Mouse (Mus musculus) limb, embryonic 15.5 days (tissue): ENCODE results near the gene Itgb5. TPM values are rescaled to one million over a fixed set of nuclear protein-coding genes. Genes with fewer than 3 reads are reported as not detected.
A peak's percentile ranks its signal among the peaks of the same experiment; 100 is the strongest.

Source experiments
- ATAC-seq: fragments of 200-750 bp; cut with Nextera tagmentation; 2 replicates; pipeline ENCODE4 v1.8.0; 2017; ENCODE audit warnings: low read depth, moderate TSS enrichment; ENCODE audit not compliant: insufficient number of reproducible peaks, low FRiP score, low TSS enrichment
- H3K27ac ChIP-seq: fragments of 300-500 bp; sonication (generic); 2 replicates; pipeline ENCODE4 v1.5.1; 2015; ENCODE audit warnings: moderate library complexity, mild to moderate bottlenecking, inconsistent platforms
- H3K27me3 ChIP-seq: fragments of 300-500 bp; sonication (generic); 2 replicates; pipeline ENCODE4 v1.6.1; 2015; ENCODE audit warnings: inconsistent platforms
- H3K36me3 ChIP-seq: fragments of 300-500 bp; sonication (generic); 2 replicates; pipeline ENCODE4 v1.6.1; 2015; ENCODE audit warnings: inconsistent platforms
- H3K4me1 ChIP-seq: fragments of 300-500 bp; sonication (generic); 2 replicates; pipeline ENCODE4 v1.6.1; 2015; ENCODE audit warnings: inconsistent platforms
- H3K4me2 ChIP-seq: fragments of 300-500 bp; sonication (generic); 2 replicates; pipeline ENCODE4 v1.6.1; 2015; ENCODE audit warnings: mild to moderate bottlenecking, inconsistent platforms
- H3K4me3 ChIP-seq: fragments of 300-500 bp; sonication (generic); 2 replicates; pipeline ENCODE4 v1.5.1; 2015; ENCODE audit warnings: mild to moderate bottlenecking, inconsistent platforms
- H3K9ac ChIP-seq: fragments of 300-500 bp; sonication (generic); 2 replicates; pipeline ENCODE4 v1.6.1; 2015; ENCODE audit warnings: inconsistent platforms
- H3K9me3 ChIP-seq: fragments of 300-500 bp; sonication (generic); 2 replicates; pipeline ENCODE4 v1.6.1; 2016; ENCODE audit warnings: inconsistent platforms
- WGBS: fragments of 180-500 bp; shearing (Covaris S2); methylation state at CpG from one replicate; pipeline ENCODE4 v1.1.7; 2015; 5-methylcytosine and 5-hydroxymethylcytosine counted together
- polyA plus RNA-seq: library from polyadenylated mRNA; unstranded; fragments of >200 nt; fragmentation: Nextera tagmentation; extraction: Ambion mirVana; gene quantifications from 2 replicates; pipeline ENCODE4 v1.2.1, GENCODE M21; 2015

Itgb5 gene
- polyA plus RNA-seq, 1 experiment from 2014 or later = 77.5 TPM

DNA sequence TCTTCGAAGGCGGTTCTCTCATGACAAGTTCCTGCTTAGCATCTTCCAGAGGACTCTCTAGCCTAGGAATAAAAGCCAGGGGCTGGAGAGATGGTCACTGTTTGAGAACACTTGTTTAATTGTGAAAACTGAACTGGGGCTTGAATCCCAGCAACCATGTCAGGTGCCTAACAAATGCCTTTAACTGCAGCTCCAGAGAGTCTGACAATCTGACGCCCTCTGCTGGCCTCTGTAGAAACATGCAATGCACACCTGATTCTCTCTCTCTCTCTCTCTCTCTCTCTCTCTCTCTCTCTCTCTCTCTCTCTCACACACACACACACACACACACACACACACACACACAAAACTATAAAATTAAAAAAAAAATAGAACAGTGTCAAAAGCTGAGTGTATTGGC lies 19.5 kb upstream of the Itgb5 start:
- H3K4me2 ChIP-seq = no peak overlapping the region
- H3K4me3 ChIP-seq = no peak overlapping the region
- H3K9ac ChIP-seq = no peak overlapping the region
- H3K27ac ChIP-seq = no peak overlapping the region
- 73% methylated on average over 3 of the region's 3 CpGs for WGBS
- no peaks in the 10 kb centered on the region for H3K9me3 ChIP-seq
- no peaks in the 10 kb centered on the region for H3K36me3 ChIP-seq
- no peaks in the 10 kb centered on the region for H3K27me3 ChIP-seq
- ATAC-seq = no peak
- no peaks in the 10 kb centered on the region for H3K4me1 ChIP-seq

DNA sequence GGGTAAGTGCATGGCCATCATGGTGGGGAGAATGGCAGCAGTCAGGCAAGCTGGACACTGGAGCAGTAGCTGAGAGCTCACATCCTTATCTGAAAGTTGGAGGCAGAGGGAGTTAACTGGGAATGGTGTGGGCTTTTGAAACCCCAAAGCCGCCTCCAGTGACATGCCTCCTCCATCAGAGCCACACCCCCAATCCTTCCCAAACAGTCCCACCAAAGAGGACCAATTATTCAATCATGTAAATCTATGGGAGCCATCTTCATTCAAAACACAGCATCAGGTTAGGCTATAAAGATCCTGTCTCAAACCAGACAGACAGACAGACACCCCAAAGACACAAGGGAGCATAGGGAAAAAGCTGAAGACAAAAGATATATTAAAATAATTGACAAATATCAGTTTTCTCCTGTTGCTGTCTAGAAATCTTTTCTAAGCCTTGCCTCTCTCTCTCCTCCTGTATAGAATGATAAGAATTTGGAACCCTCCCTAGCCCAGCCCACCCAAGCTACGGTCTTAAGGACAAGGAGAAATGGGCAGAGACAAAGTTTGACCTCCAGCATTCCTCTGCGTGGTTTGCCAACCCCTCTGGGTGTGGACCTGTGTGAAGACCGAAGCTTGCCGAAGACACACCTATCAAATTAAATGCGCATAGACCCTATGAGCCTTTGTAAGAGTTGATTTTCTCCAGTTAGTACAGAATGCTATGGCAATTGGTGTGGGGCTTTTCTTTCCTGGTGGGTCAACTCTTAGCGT lies 10.9 kb upstream of the Itgb5 start:
- peaks cover 3% of the 10 kb centered on the region; the same call in 1 of the 2 replicates for H3K4me1 ChIP-seq
- ATAC-seq = no peak
- H3K27me3 ChIP-seq = no peaks in the 10 kb centered on the region
- H3K9me3 ChIP-seq = no peaks in the 10 kb centered on the region
- no peak overlapping the region for H3K4me3 ChIP-seq
- 86% methylated on average over 7 of the region's 7 CpGs for whole genome bisulfite sequencing
- H3K27ac ChIP-seq = no peak overlapping the region
- H3K36me3 ChIP-seq = no peaks in the 10 kb centered on the region
- no peak overlapping the region for H3K4me2 ChIP-seq
- no peak overlapping the region for H3K9ac ChIP-seq

- WGBS = 19% methylated on average over 17 of the region's 17 CpGs
- no peak for ATAC-seq
- Histone ChIP-seq H3K4me3 (no peak overlapping the region), H3K36me3 (no peaks in the 10 kb centered on the region), H3K4me2 (no peak overlapping the region), H3K9me3 (no peaks in the 10 kb centered on the region), H3K27me3 (no peaks in the 10 kb centered on the region), H3K27ac (no peak overlapping the region), H3K4me1 (peaks cover 3% of the 10 kb centered on the region; the same call in 1 of the 2 replicates), H3K9ac (no peak overlapping the region)
Measured at GRCm38 (mm10) chr16:33820269-33821178, 8.9 kb upstream of the Itgb5 start.

- H3K4me3 ChIP-seq = no peak overlapping the region
- no peak overlapping the region for H3K4me2 ChIP-seq
- no peaks in the 10 kb centered on the region for H3K27me3 ChIP-seq
- 86% methylated on average over 6 of the region's 6 CpGs for WGBS
- H3K36me3 ChIP-seq = no peaks in the 10 kb centered on the region
- peaks cover 10% of the 10 kb centered on the region; the same call in 1 of the 2 replicates for H3K4me1 ChIP-seq
- no peak overlapping the region for H3K27ac ChIP-seq
- no peak overlapping the region for H3K9ac ChIP-seq
- no peaks in the 10 kb centered on the region for H3K9me3 ChIP-seq
- ATAC-seq = no peak
Measured at GRCm38 (mm10) chr16:33824603-33825002, 4.9 kb upstream of the Itgb5 start.

- Histone ChIP-seq H3K36me3 (no peaks in the 10 kb centered on the region), H3K4me2 (no peak overlapping the region), H3K9me3 (no peaks in the 10 kb centered on the region), H3K27me3 (no peaks in the 10 kb centered on the region), H3K9ac (no peak overlapping the region), H3K27ac (no peak overlapping the region), H3K4me1 (peaks cover 30% of the 10 kb centered on the region), H3K4me3 (no peak overlapping the region)
- ATAC-seq = no peak
- 87% methylated on average over 7 of the region's 7 CpGs for WGBS
Measured at GRCm38 (mm10) chr16:33828496-33828895, 969 bp upstream of the Itgb5 start.

DNA sequence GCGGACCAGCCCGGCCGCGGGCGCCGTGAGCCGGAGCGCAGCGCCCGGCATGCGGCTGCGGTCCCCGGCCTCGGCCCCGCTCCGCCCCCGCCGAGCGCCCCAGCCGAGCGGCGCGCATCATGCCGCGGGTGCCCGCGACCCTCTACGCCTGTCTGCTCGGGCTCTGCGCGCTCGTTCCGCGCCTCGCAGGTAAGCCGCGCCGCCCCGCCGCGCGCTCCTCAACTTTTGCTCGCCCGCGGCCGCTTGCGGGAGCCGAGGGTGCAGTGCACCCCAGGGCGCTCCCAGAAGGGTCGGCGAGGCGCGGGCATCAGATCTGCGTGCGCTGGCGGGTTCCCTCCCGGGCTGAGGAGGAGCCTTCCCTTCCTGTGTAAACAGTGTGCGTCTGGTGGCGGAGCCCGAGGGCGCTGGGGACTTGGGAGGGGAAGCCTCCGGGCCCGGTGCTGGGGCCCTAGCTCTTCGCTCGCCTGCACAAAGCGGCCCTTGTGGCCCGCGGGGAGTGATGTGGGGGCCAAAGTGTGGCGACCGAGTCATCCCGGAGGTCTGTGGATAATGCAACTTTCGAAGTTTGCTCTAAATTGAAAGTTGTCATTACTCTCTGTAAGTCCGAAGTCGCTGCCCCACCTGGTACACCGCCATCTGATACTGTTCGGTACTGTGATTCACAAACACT lies 512 bp downstream of the Itgb5 start:
- H3K9me3 ChIP-seq = no peaks in the 10 kb centered on the region
- peak overlapping the region; percentile 79 for H3K4me2 ChIP-seq
- no peaks in the 10 kb centered on the region for H3K27me3 ChIP-seq
- peaks cover 44% of the 10 kb centered on the region for H3K4me1 ChIP-seq
- H3K4me3 ChIP-seq = peak overlapping the region; percentile 91
- peak overlapping the region; percentile 93 for H3K9ac ChIP-seq
- WGBS = under 1% methylated on average over 73 of the region's 76 CpGs
- no peaks in the 10 kb centered on the region for H3K36me3 ChIP-seq
- peak; percentile 76 for ATAC-seq
- peak overlapping the region; percentile 90 for H3K27ac ChIP-seq

DNA sequence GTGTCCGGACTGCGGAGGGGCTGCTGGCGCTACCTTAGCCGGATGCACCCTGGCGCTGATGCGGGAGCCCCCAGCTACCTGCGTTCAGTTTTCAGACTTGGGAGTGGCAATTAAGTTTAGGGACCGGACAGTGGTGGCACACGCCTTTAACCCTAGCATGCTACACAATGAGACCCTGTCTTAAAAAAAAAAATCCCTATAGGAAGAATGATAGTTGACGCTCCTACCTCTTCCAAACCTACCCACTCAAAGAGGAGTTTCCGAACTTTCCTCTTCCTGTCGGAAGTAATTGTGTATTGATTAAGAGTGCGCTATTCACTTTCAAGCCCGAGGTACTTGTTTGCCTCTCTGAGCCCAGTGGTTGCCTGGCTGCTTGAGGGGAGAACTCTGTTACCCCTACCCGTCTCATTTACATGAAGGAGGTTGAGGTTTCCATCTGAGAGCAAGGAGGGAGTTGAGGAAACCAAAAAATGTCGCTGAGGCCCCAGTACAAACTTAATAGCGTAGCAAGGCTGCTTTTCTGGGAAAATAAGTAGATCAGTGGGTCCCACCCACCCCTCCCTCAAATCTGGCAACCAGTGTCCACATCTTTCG lies 1.1 kb downstream of the Itgb5 start:
- Histone ChIP-seq H3K36me3 (no peaks in the 10 kb centered on the region), H3K27ac (peak overlapping the region; percentile 90), H3K4me1 (peaks cover 44% of the 10 kb centered on the region), H3K9ac (peak overlapping the region; percentile 93), H3K4me3 (peak overlapping the region; percentile 91), H3K27me3 (no peaks in the 10 kb centered on the region), H3K4me2 (peak overlapping the region; percentile 79), H3K9me3 (no peaks in the 10 kb centered on the region)
- WGBS = 3% methylated on average over 18 of the region's 18 CpGs
- no peak for ATAC-seq

GRCm38 (mm10) chr16:33832057-33832456 lies 2.6 kb downstream of the Itgb5 start:
- Histone ChIP-seq H3K27ac (peak overlapping the region; percentile 82), H3K4me1 (peaks cover 49% of the 10 kb centered on the region), H3K4me3 (peak overlapping the region; percentile 32), H3K9me3 (no peaks in the 10 kb centered on the region), H3K27me3 (no peaks in the 10 kb centered on the region), H3K4me2 (peak overlapping the region; percentile 57), H3K36me3 (no peaks in the 10 kb centered on the region), H3K9ac (no peak overlapping the region)
- 45% methylated on average over 6 of the region's 6 CpGs for WGBS
- no peak for ATAC-seq

GRCm38 (mm10) chr16:33832728-33833428 lies 3.4 kb downstream of the Itgb5 start:
- Histone ChIP-seq H3K4me2 (peak overlapping the region; percentile 57), H3K27me3 (no peaks in the 10 kb centered on the region), H3K27ac (peak overlapping the region; percentile 82), H3K9me3 (no peaks in the 10 kb centered on the region), H3K4me3 (peak overlapping the region; percentile 32), H3K4me1 (peaks cover 56% of the 10 kb centered on the region), H3K36me3 (no peaks in the 10 kb centered on the region), H3K9ac (0 out of 2 replicates have a peak overlapping the region, but pooled peaks have one; percentile 17)
- 5% methylated on average over 21 of the region's 21 CpGs for WGBS
- 0 out of 2 replicates have a peak, but pooled peaks have one; percentile 25 for ATAC-seq

DNA sequence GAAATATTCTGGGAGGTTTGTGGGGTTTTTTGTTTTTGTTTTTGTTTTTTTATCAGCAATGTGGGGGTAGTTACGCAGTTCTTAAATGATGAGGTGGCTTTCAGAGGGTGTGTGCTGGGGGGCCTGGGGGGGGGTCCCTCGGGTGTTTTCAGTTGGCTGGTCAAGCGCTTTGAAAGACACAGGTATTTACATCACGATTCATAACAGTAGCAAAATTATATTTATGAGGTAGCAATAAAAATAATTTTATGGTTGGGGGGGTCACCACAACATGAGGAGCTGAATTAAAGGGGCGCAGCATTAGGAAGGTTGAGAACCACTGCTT lies 3.9 kb downstream of the Itgb5 start:
- 8% methylated on average over 5 of the region's 5 CpGs for WGBS
- Histone ChIP-seq H3K27ac (peak overlapping the region; percentile 82), H3K4me3 (peak overlapping the region; percentile 32), H3K36me3 (no peaks in the 10 kb centered on the region), H3K4me1 (peaks cover 60% of the 10 kb centered on the region), H3K27me3 (no peaks in the 10 kb centered on the region), H3K9me3 (no peaks in the 10 kb centered on the region), H3K9ac (0 out of 2 replicates have a peak overlapping the region, but pooled peaks have one; percentile 17), H3K4me2 (peak overlapping the region; percentile 57)
- no peak for ATAC-seq
